Mouse (Mus musculus): ENCODE data around the gene Stk24.
A peak's percentile ranks its signal among the peaks of the same experiment; 100 is the strongest.

The Stk24 gene

DNA sequence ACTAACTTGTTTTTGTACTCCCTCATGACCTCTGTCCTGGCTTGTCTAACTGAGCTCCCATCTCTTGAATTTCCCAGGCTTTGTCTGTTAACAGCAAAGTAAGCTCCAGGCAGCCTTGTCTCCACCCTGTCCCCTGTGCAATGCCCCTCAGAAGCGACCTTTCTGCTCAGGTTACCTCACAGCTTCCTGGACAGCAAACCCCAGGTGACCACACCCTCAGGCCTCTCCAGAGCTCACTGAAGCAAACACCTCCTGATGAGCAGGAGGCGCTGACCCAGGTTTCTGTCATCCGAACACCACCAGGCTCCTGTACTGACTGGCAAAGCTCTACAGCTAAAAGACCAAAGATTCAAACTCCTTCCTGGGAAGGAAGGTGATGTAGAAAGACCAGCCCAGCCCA lies 69.9 kb downstream of the Stk24 start:
- no peak for DNase-seq

DNA sequence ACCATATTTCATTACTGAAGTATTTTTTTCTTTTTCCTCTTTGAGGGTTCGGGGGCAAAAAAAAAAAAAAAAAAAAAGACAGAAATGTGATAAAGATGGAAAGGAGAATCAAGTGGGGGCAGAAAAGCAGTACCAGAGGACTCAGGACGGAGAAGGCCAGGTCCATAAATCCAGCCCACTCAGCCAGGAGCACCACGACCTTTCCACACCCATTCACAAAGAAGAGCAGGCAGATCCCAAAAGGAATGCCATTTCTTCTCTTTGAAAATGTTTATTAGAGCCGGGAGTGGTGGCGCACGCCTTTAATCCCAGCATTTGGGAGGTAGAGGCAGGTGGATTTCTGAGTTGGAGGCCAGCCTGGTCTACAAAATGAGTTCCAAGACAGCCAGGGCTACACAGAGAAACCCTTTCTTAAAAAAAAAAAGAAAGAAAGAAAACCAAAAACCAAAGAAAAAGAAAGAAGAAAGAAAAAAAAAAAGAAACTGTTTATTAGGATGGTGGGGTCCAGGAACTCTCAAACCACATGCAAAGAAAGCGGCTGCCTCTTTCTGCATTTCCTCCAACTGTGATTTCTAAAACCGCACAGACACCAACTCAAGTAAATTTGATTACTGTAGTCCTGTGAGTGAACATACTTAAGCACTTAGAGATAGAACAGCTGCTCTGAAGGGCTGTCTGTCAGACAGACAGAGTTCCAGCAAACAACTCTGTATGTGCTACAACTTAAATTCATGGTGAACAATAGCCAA lies 74.3 kb downstream of the Stk24 start:
- no peak for DNase-seq

DNA sequence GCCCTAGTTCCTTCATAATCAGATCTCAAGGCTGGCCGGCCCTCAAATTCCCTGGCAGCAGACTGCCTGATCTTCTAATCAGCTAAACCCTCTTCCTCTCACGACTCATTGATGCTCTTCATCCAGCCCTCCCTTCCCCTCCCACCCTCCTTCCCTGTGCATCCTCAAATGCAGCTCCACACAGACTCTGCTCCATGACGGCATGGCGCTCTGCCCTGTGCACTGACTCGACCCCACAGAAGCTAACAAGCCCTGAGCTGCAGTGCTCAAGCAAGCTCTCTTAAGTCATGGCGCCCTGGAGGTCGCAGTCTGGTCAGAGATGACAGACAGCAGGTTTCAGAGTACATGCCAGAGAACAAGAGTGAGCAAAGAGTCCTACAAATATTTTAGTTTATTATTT lies 75.3 kb downstream of the Stk24 start:
- DNase-seq = no peak

DNA sequence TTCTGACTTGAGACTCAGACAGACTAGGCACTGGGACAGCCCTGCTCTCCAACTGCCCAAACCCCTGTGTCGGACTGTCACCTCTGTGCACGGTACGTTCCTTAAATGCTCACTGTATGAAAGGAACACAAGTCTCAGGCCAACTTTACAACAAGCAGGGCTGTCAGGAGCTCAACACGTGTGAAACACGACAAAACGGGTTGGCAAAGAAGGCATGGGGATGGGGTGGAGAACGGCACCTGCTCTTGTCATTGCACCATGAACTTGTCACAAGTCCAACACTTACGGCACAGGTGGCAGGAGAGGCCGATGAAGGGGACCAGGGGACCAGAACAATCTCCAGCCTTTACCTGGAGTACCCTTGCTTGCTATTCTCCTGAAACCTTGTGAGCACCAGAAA lies 80.7 kb downstream of the Stk24 start:
- DNase-seq = no peak

DNA sequence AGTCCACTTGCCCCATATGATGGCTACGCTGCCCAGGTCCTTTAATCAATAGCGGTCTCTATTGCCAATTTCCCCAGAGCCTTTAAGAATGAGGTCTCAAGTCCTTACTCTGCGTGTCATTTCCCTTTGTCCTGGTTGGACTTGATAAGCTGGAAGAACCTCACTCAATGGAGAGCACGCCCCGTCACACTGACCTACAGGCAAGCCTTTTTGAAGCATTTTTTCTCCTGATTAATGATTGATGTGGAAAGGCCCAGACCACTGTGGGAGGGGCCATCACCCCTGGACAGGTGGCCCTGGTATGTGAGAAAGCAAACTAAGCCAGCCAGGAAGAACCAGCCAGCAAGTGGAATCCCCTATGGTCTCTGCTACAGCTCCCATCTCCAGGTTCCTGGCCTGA lies 81.3 kb downstream of the Stk24 start:
- no peak for DNase-seq

DNA sequence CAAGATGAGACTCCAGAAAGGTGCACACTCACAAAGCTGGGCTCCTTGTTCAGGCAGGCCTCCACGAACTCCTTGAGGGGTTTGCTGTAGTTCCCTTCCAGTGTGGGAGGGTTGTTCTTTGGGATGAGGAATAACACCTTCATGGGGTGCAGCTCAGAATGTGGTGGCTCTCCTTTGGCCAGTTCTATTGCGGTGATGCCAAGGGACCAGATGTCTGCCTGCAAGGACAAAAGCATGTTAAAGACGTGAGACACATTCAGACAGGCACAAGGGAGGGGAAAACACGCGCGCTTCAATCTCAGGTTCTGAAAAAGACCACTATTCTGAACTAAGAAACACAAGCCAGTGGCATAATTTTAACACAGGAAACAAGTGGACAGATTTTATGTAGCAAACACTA lies 82.7 kb downstream of the Stk24 start:
- DNase-seq = no peak

DNA sequence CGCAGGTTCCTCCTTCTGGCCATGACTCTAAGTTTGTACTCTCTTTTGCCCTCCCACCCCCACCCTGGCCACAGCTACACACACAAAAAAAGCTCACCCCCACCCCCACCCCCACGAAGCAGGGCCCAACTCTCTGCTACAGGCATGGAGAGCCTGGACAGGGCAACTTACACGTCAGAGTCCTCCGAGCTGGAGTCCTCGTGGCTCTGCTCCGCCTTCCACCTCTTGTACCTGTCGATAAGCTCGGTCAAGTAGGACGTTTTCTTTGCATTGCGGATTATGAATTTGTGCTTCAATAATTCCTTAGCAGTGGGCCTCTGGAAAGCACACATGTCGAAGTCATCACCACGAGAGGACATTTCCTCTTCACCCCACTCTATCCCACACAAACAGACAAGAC lies 85.3 kb downstream of the Stk24 start:
- no peak for DNase-seq

DNA sequence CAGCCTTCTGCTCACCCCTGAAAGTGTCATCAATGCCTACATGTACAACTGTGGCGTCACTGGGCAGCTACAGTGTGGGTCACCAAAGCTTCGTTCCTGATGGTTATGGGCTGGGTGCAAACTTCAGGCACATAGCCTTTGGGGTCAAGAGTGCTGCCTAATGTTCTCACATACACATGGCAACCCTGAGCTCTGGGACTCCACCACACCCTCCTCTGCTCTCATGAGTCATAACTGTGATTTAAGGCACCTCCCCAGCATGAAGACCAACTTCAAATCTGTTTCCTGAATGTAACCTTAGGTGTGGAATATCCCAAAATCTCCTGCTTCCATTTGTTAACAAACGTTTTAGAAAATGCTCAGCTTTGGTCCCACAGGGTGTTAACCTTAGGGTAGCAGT lies 87.4 kb downstream of the Stk24 start:
- DNase-seq = no peak

DNA sequence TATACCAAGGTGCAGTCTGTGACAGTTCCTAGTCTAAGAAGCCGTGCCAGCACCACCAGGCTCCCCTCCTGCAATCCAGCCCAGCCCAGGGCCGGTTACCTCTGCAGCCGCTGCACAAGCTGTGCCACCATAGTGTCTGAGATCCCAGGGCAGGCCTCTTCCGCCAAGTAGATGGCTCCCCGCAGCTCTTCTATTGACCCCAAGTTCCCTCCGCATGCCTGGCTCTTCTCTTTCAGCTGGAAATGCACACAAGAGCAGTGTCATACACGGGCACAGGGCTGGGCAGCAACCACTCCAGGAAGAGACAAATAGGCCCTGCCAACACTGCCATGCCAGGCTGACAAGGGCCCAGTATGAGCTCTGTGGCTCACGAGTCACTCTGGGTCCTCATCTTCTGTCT lies 87.9 kb downstream of the Stk24 start:
- DNase-seq = no peak

DNA sequence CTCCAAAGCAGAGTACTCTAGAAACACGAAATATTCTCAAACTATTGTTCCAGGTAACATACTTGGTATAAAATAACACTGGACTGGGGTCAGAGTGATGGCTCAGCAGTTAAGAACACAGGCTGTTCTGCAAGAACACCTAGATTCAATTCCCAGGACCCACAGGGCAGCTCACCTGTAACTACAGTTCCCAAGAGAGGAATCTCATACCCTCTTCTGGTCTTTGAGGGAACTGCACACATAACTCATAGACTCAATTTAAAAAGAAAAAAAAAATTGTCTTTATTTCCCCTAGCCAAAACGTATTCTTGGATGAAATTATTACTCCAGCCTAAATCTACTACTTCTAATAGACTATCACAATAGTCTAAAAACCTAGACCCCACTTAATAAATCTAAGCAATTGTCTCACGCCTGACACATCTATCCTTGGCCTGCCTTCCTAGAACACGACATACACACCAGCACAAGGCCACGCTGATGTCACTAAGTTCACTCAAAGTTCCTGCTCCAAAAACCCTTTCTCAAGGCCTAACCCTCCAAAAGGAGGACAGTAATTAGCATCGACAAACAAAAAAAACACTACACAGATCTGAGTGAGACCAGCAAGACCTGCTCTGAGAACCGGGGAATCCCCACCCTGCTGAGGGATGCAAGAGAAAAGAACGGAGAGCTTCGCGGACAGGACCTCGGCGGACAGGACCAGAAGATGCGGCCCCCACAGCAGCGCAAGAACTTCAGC lies 94.3 kb downstream of the Stk24 start:
- no peak for DNase-seq

DNA sequence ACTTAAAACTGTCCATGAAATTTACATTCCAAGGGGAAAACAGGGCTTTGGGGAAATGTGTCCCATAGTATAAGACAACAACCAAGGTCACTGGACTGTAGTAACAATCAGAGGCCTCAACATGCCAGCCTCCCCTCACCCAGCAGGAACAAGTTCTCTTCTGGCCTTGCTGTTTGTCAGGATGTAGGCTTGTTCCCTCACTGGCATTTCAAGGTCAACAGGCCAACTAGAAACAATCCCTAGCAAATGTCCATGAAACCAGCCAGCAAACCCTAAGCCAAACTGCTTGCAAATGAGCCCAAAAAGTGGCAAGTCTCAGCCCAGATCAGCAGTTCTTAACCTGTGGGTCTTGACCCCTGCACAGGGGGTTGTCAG lies 98.5 kb downstream of the Stk24 start:
- DNase-seq = no peak

DNA sequence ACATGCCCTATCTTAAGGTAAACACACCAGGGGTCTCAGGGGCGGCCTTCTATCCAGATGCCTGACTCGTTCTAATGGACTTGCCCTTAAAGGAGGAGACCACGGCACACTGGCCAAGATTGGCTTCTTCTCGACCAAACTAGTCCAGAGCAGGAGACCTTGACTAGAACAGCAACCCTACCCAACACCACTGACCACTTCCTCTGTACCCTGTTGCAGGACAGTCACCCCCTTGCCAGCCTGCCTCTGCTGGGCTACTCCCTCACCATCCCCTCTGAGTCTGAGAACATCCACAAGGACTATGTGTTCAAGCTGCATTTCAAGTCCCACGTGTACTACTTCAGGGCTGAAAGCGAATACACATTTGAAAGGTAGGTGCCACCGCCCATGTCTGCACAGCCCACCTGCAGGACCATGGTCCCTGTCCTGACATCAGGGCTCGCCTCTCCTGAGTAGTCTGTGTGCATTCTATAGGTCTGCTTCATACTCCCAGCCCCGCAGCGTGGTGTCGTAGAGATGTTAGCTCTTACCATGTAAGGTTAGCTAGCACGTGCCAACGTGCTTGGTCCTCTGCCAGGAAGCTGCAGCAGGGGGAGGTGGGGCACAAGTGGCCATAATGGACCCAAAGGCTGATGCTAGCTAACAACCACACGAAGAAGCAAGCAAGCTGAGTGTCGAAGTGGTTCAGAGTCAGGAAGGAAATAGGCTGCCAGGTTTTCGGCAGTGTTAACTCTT lies 99.0 kb downstream of the Stk24 start:
- DNase-seq = no peak

DNA sequence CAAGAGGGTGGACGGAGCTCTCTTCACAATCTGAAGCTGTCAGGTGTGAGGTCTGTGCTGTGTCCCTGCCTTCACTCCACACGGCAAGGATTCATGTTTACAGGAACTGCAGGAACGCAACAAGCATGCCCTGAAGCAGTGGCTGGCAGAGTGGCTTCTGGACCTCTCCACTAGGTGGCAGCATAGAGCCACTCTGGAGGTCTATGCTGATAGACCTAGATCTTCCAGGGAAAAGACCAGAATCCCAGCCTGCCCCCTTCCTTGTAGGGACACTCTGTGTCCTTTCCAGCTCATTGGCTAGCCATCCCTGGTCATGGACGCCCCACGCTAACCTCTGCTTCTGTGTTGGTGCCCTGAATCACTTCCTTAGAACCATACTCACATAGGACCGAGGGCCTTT lies 100.7 kb downstream of the Stk24 start:
- DNase-seq = peak; percentile 82 to 86

DNA sequence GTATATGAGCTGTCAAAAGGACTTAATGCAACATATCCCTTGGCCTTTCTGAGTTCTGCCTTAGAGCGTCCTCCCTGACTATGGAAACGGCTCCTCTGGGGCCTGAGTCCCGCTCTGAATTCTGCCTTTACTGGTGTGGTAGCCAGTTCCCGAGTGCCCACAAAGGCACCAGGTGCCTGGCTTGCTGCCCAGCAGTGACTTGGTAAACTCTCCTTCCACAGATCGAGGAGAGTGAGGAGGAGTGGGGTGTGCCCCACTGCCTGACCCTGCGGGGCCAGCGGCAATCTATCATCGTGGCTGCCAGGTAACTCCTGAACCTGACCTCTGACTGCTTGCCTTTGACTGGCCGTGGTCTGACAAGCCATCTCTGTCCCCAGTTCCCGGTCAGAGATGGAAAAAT lies 103.8 kb downstream of the Stk24 start:
- DNase-seq = peak in 1 of 2 experiments; percentile 27

DNA sequence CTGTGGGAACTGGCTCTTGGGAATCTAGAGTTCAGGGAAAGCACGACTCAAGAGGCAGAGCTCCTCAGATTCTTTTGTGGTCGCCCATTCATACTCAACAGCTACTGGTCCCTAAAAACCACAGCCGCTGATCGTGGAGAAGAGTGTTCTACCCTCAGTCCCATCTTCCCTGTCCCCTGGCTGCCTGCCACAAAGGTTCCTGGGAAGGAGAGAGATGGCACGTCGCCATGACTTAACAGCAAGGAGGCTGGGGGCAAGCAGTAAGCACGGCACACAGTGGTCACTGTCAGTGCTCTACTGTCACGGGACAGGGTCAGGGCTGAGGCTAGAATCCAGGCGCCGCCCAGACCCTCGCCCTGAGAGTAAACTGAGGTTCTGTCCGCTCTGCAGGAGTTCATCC lies 104.8 kb downstream of the Stk24 start:
- peak in 1 of 2 experiments; percentile 25 for DNase-seq

DNA sequence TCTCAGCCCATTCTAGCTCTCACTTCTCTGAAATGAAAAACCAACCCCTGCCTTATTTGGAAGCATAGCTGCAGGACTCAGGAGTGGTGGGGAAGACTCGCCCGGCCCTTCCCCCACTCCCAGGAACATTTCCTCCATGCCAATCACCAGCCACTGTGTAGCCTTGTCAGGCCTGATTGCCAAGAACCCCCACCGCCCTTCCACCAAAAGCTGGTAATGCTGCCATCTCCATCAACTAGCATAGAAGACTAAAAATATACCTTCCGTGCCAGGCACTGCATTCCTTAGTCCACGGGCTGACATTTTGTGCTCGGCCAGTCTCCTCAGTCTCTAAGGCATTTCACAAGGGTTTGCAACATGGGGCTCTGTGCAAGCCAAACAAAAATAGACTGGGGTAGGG lies 109.3 kb downstream of the Stk24 start:
- DNase-seq = no peak

DNA sequence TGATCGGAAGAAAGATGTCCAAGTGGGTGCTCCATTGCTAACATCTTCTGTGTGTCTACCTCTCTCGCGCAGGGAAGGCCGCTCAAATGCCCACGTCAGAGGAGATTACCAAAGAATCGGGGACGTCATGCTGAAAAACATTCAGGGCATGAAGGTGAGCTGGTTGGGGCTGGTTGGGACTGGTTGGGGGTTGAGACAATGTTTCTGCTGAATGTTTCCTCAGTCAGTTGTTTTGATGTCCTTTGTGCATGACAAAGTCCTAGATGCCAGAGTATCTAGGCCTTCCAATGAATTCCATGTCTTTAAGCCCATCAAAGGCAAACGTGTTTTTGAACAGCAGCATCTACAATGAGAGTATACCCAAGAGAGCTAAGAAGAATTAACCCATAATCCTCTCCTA lies 112.0 kb downstream of the Stk24 start:
- no peak for DNase-seq

DNA sequence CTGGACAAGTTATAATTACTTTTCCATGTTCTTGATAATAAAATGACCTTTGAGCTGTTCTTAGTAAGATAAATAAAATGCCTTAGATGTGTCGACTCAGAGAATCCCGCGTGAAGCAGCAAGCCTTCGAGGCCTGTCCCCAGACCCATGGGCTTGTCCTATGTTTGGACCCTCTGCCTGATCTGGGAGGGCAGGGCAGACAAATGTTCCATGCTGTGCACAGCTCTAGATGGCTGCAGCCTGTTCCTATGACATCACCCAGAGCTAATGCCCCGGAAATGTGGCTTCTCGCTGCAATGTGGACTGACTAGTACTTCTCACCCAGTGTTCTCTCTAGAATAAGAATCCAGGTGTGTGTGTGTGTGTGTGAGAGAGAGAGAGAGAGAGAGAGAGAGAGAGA lies 115.4 kb downstream of the Stk24 start:
- no peak for DNase-seq

DNA sequence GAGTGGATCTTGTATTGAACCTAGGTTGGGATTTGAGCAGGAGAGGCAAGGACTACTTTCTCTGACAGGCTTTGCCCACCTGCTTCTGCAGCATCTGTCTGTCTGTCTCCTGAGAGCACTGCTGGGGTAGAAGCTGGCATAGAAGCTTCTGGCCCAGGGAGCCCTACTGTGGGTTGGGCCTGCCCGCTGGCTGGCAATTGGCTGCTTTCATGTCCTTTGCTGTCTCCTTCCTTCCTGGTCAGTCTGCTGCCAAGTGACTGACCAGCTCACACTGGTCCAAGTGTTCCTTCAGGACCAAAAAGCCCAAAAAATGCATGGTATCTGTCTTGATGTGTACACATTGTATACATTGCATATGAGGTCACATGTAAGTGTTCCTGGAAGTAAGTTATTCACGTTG lies 115.9 kb downstream of the Stk24 start:
- no peak for DNase-seq

DNA sequence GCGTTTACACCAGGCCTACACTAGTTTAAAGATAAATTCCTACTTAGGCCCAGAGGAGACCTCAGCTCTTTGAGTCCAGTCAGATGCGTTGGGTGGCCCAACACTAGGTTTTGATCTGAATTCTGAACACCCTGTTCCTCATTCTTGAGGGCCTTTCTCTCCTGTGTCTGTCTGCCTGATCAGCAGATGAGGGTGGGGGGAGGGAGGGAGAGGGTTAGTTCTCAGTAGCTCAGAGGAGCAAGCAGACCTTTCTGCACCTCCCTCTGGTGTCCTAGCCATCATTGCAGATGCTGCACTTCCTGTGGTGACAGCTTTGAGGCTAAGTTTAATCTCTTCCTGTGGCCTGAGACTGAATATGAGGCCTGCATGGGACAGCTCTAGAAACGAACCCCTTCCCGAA lies 117.2 kb downstream of the Stk24 start:
- no peak for DNase-seq

DNA sequence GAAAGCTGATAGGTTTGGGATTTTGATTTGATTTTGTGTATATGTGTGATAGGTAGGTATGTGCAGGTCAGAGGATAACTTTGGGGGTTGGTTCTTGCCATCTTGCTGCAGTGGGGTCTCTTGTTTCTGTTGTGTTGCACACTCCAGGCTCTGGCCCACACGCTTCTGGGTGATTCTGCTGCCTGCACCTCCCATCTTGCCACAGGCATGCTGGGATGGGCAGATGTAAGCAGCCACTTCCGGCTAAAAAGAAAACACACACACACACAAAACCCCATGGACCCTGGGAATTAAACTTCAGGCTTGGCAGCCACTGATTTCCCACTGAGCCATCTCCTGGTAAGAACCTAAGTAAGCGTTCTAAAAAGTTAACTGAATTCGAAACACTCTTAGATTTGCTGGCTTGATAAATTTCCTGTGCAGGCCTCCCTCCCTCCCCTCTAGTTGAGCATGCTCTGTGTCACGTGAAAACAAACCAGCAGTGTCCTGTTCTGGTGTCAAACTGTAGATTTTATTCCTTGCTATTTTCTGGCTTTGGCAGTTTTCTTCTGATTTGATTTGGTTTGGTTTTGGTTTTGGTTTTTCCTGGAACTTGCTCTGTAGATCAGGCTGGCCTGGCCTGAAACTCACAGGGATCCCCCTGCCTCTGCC lies 118.5 kb downstream of the Stk24 start:
- DNase-seq = no peak

DNA sequence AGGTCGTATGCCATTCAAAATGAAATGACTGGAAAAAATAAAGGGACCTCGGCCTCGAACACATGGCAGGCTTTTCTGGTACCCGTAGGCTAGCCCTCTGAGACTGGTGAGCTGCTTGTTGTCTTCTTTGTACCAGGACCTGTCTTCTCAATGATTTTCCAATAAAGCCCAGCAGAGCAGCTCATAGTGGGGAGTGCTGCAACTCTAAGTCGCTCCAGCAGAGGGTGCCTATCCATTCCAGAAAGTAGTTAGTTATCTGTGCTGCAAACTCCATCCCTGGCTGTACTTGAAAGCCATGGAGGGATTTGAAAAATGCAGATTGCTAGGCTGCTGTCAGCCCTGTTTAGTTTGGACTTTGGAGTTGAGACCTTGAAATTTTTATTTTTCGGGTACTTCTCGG lies 120.0 kb downstream of the Stk24 start:
- peak; percentile 41 to 54 for DNase-seq

DNA sequence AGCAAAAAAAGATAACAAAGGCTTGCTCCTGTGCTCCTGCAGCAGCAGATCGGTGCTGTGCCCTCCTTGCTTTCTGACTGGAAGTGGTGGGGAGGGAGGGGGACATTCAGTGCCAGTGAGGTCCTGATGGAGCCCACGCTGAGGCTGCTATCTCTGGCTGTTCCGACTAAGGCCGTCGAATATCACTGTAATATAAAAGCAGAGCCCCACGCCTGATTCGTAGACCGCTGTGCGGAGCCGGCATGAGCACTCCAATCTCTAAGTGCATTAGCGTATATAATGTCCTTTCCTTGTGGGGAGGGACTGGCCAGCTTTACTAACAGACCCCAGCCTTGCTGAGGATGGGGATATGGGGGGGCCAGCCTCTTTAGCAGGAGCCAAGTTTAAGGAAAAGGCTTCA lies 120.5 kb downstream of the Stk24 start:
- DNase-seq = no peak

DNA sequence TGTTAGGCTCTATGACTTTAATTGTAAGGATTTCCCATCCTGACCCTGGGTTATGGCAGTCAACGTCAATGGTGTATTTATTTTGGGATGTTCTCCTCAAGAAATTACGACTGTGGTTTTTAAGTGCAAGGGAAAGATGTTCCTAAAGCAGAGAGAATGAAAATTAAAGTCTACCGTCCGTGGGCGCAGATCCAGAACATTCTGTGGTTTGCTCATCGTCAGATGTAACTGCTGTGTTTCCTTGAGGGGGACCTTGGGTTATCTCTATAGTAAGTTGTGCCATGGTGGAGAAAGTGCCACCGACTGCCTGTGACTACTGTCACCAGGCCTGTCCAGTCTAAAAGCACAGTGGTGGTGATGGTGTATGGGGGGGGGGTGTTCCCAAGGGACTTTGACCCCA lies 122.9 kb downstream of the Stk24 start:
- no peak for DNase-seq

Data from cerebellum, postnatal 36 days (tissue).